Mouse (Mus musculus): ENCODE measurements around the gene Slc7a8.

The Slc7a8 gene

GRCm38 (mm10) chr14:54737634-54738033 lies 44.1 kb downstream of the Slc7a8 start:
- no peak for DNase-seq (ENCODE audit: low read depth, low spot score)

- DNase-seq (ENCODE audit: low read depth, low spot score), result no peak
These were observed 44.9 kb downstream of the Slc7a8 start for GRCm38 (mm10) chr14:54736555-54737552.

GRCm38 (mm10) chr14:54735221-54735620 lies 46.5 kb downstream of the Slc7a8 start:
- no peak for DNase-seq (ENCODE audit: low read depth, low spot score)

- no peak for DNase-seq (ENCODE audit: low read depth, low spot score)
These were observed 47.7 kb downstream of the Slc7a8 start for GRCm38 (mm10) chr14:54734004-54734403.

- no peak for DNase-seq (ENCODE audit: low read depth, low spot score)
These were observed 49.5 kb downstream of the Slc7a8 start for GRCm38 (mm10) chr14:54732206-54732605.

GRCm38 (mm10) chr14:54730305-54730704 lies 51.4 kb downstream of the Slc7a8 start:
- no peak for DNase-seq (ENCODE audit: low read depth, low spot score)

- no peak for DNase-seq (ENCODE audit: low read depth, low spot score)
These were observed 52.7 kb downstream of the Slc7a8 start for GRCm38 (mm10) chr14:54728823-54729653.

GRCm38 (mm10) chr14:54727565-54727964 lies 54.2 kb downstream of the Slc7a8 start:
- DNase-seq (ENCODE audit: low read depth, low spot score), result no peak

- DNase-seq (ENCODE audit: low read depth, low spot score), result no peak
These were observed 57.7 kb downstream of the Slc7a8 start for GRCm38 (mm10) chr14:54724049-54724448.

GRCm38 (mm10) chr14:54721711-54722110 lies 60.0 kb downstream of the Slc7a8 start:
- DNase-seq (ENCODE audit: low read depth, low spot score), result no peak

- DNase-seq (ENCODE audit: low read depth, low spot score), result no peak
These were observed 60.9 kb downstream of the Slc7a8 start for GRCm38 (mm10) chr14:54720654-54721350.

GRCm38 (mm10) chr14:54720041-54720440 lies 61.7 kb downstream of the Slc7a8 start:
- DNase-seq (ENCODE audit: low read depth, low spot score), result no peak

GRCm38 (mm10) chr14:54715402-54715801 lies 66.3 kb downstream of the Slc7a8 start:
- no peak for DNase-seq (ENCODE audit: low read depth, low spot score)

- DNase-seq (ENCODE audit: low read depth, low spot score), result no peak
These were observed 67.1 kb downstream of the Slc7a8 start for GRCm38 (mm10) chr14:54714617-54715081.

GRCm38 (mm10) chr14:54714121-54714520 lies 67.6 kb downstream of the Slc7a8 start:
- DNase-seq (ENCODE audit: low read depth, low spot score), result peak; percentile 84

GRCm38 (mm10) chr14:54712861-54713260 lies 68.9 kb downstream of the Slc7a8 start:
- no peak for DNase-seq (ENCODE audit: low read depth, low spot score)

GRCm38 (mm10) chr14:54712074-54712473 lies 69.7 kb downstream of the Slc7a8 start, which contains the start of gene Cebpe:
TSS of gene Cebpe (minus strand) at chr14:54712174.
- no peak for DNase-seq (ENCODE audit: low read depth, low spot score)

GRCm38 (mm10) chr14:54709054-54709453 lies 72.7 kb downstream of the Slc7a8 start:
- DNase-seq (ENCODE audit: low read depth, low spot score), result no peak

GRCm38 (mm10) chr14:54706589-54707320 lies 75.0 kb downstream of the Slc7a8 start:
- no peak for DNase-seq (ENCODE audit: low read depth, low spot score)

- no peak for DNase-seq (ENCODE audit: low read depth, low spot score)
These were observed 75.9 kb downstream of the Slc7a8 start for GRCm38 (mm10) chr14:54705844-54706243.

- no peak for DNase-seq (ENCODE audit: low read depth, low spot score)
These were observed 78.5 kb downstream of the Slc7a8 start for GRCm38 (mm10) chr14:54703207-54703606.
